ENCODE assay signal across 8 mouse cellular contexts in genomic region chr2:30827749-30828475, GRCm38 (mm10). TPM values are rescaled to one million over a fixed set of nuclear protein-coding genes. Genes with fewer than 3 reads are reported as not detected.
DNase-seq lines count a peak whose midpoint lies in the region; ATAC-seq lines count a peak whose summit lies in the region.

No protein-coding gene starts in this region.

- H3K79me2 ChIP-seq in macrophage (ENCODE audit: inconsistent target) = peaks cover 27% of the 10 kb centered on the region

- H3K4me3 ChIP-seq in hindbrain, embryonic 16.5 days (ENCODE audit: low read length) = peak overlapping the region; percentile 91
- peak overlapping the region; percentile 95 for H3K4me3 ChIP-seq in macrophage (ENCODE audit: inconsistent target)

- H3K4me2 ChIP-seq in hindbrain, embryonic 16.5 days (ENCODE audit: low read length) = peak overlapping the region; percentile 93

- H3K9me3 ChIP-seq in hindbrain, embryonic 16.5 days (ENCODE audit: control insufficient read depth, low read length) = no peaks in the 10 kb centered on the region

- peak overlapping the region; percentile 66 for H3K27ac ChIP-seq in hindbrain, embryonic 16.5 days (ENCODE audit: low read depth, low read length)
- peak overlapping the region; percentile 55 for H3K27ac ChIP-seq in macrophage

- peaks cover 21% of the 10 kb centered on the region for H3K36me3 ChIP-seq in hindbrain, embryonic 16.5 days (ENCODE audit: control insufficient read depth, insufficient read depth, low read length)
- peaks cover 37% of the 10 kb centered on the region for H3K36me3 ChIP-seq in macrophage (ENCODE audit: inconsistent target)

- peak overlapping the region; percentile 90 for H3K9ac ChIP-seq in hindbrain, embryonic 16.5 days (ENCODE audit: low read depth, low read length)

- DNase-seq in R1 (ENCODE audit: low read depth, low spot score) = peak; percentile 95
- DNase-seq in cerebellum, postnatal 25 days = peak; percentile 97 to 98
- peak; percentile 95 to 96 for DNase-seq in frontal cortex, postnatal 36 days (ENCODE audit: low spot score in 2 of 2)
- DNase-seq in left cerebral cortex, adult 18-20 months (ENCODE audit: low spot score in 2 of 2) = peak; percentile 95 to 99
- peak; percentile 94 for DNase-seq in right cerebral cortex, adult 18-20 months
- DNase-seq in urinary bladder, postnatal 10 days (ENCODE audit: low spot score) = peak; percentile 86

- peak; percentile 87 for ATAC-seq in hindbrain, embryonic 16.5 days

- H3K27me3 ChIP-seq in hindbrain, embryonic 16.5 days (replicated peaks; ENCODE audit: control insufficient read depth, insufficient read depth, low read length) = no peaks in the 10 kb centered on the region

- H3K4me1 ChIP-seq in hindbrain, embryonic 16.5 days (ENCODE audit: control insufficient read depth, insufficient read depth, low read depth, low read length) = peaks cover 16% of the 10 kb centered on the region

- WGBS in hindbrain, embryonic 16.5 days = under 1% methylated on average over 62 of the region's 63 CpGs
- under 1% methylated on average over 63 of the region's 63 CpGs for WGBS in macrophage (ENCODE audit: missing documents)

RNA-seq across cellular contexts. Expression of gene Asb6, which starts 2.2 kb away (rescaled TPM):
- 44.9 and 47.2 TPM in 2 replicates for polyA plus RNA-seq in hindbrain, embryonic 16.5 days (2015; fragmentation: Nextera tagmentation; extraction: Ambion mirVana)
- 10 to 100 TPM; 41.0 to 43.1 TPM for total RNA-seq in left cerebral cortex, adult 18-20 months (2021)
- 10 to 100 TPM; 13.9 to 87.4 (median 52.4) TPM for total RNA-seq in macrophage (2018; cell fraction: chromatin; rRNA removed)
- 10 to 100 TPM; 13.1 to 25.6 (median 20.4) TPM for total RNA-seq in macrophage (2018; cell fraction: cytosol; rRNA removed)
- 10 to 100 TPM; 18.0 to 66.2 (median 37.5) TPM for total RNA-seq in macrophage (2018; cell fraction: nucleus; rRNA removed)
- 20.4 to 25.2 TPM (median 23.8 TPM) in 3 replicates for polyA plus RNA-seq in macrophage (2018)

RNA-seq across cellular contexts. Expression of gene Prrx2, which starts 6.9 kb away (rescaled TPM):
- 2.3 and 2.5 TPM in 2 replicates for polyA plus RNA-seq in hindbrain, embryonic 16.5 days (2015; fragmentation: Nextera tagmentation; extraction: Ambion mirVana)
- total RNA-seq in left cerebral cortex, adult 18-20 months (2021) = 1 to 10 TPM; 2.1 to 2.8 TPM
- total RNA-seq in macrophage (2018; cell fraction: chromatin; rRNA removed) = 10 to 100 TPM in 1 of 26 experiments, not detected in 25; 10.7 TPM
- not detected for total RNA-seq in macrophage (2018; cell fraction: cytosol; rRNA removed)
- 1 to 10 TPM in 1 of 26 experiments, not detected in 25; 1.7 TPM for total RNA-seq in macrophage (2018; cell fraction: nucleus; rRNA removed)
- not detected in 3 replicates for polyA plus RNA-seq in macrophage (2018)

RNA-seq across cellular contexts. Expression of gene Ntmt1, which starts 20.3 kb away (rescaled TPM):
- polyA plus RNA-seq in hindbrain, embryonic 16.5 days (2015; fragmentation: Nextera tagmentation; extraction: Ambion mirVana) = 99.3 and 108 TPM in 2 replicates
- 10 to 100 TPM; 32.9 to 34.1 TPM for total RNA-seq in left cerebral cortex, adult 18-20 months (2021)
- 10 to 100 TPM in 22 of 26 experiments, 1 to 10 TPM in 4; 6.2 to 26.4 (median 14.0) TPM for total RNA-seq in macrophage (2018; cell fraction: chromatin; rRNA removed)
- 10 to 100 TPM in 10 of 26 experiments, 1 to 10 TPM in 16; 6.2 to 13.3 (median 9.8) TPM for total RNA-seq in macrophage (2018; cell fraction: cytosol; rRNA removed)
- total RNA-seq in macrophage (2018; cell fraction: nucleus; rRNA removed) = 10 to 100 TPM in 14 of 26 experiments, 1 to 10 TPM in 12; 4.6 to 20.5 (median 10.0) TPM
- 3.4 to 13.7 TPM (median 9.8 TPM) in 3 replicates for polyA plus RNA-seq in macrophage (2018)

RNA-seq across cellular contexts. Expression of gene 1700001O22Rik, which starts 24.5 kb away (rescaled TPM):
- 1.4 and 1.5 TPM in 2 replicates for polyA plus RNA-seq in hindbrain, embryonic 16.5 days (2015; fragmentation: Nextera tagmentation; extraction: Ambion mirVana)
- total RNA-seq in left cerebral cortex, adult 18-20 months (2021) = 1 to 10 TPM; 8.2 to 8.4 TPM
- total RNA-seq in macrophage (2018; cell fraction: chromatin; rRNA removed) = not detected
- total RNA-seq in macrophage (2018; cell fraction: cytosol; rRNA removed) = under 1 TPM in 1 of 26 experiments, not detected in 25; 0.18 TPM
- not detected for total RNA-seq in macrophage (2018; cell fraction: nucleus; rRNA removed)
- polyA plus RNA-seq in macrophage (2018) = not detected in 3 replicates

Comparison
In these comparisons a context has a peak if more than half of its experiments do, and no peak if none do; other contexts are left out.
1. Peak in every context shown above with its lines: DNase-seq, ATAC-seq, H3K4me3 ChIP-seq and H3K27ac ChIP-seq.